Mouse (Mus musculus): ENCODE measurements around the gene Actr8. TPM values are rescaled to one million over a fixed set of nuclear protein-coding genes. Genes with fewer than 3 reads are reported as not detected.

The Actr8 gene
- polyA plus RNA-seq, 1 experiment from 2014 or later, result 82.8 TPM

GRCm38 (mm10) chr14:29950805-29951204, 27.3 kb upstream of the Actr8 start:
- Histone ChIP-seq H3K9me3 (ENCODE audit: control insufficient read depth, low read length) (no peaks in the 10 kb centered on the region), H3K27ac (ENCODE audit: low read depth, low read length) (no peak overlapping the region), H3K4me3 (ENCODE audit: low read depth, low read length) (no peak overlapping the region), H3K9ac (ENCODE audit: low read length) (no peak overlapping the region), H3K27me3 (ENCODE audit: control insufficient read depth, insufficient read depth, low read length) (no peaks in the 10 kb centered on the region), H3K4me2 (ENCODE audit: low read depth) (no peak overlapping the region), H3K4me1 (ENCODE audit: control insufficient read depth, insufficient read depth, low read length) (no peaks in the 10 kb centered on the region), H3K36me3 (ENCODE audit: control insufficient read depth, insufficient read depth, low read length) (no peaks in the 10 kb centered on the region)
- 91% methylated on average over 4 of the region's 4 CpGs for WGBS
- DNase-seq (ENCODE audit: low spot score) (no peak), ATAC-seq (ENCODE audit: insufficient read depth, low FRiP score, low TSS enrichment) (no peak)

GRCm38 (mm10) chr14:29957393-29957792, 20.7 kb upstream of the Actr8 start:
- ATAC-seq (ENCODE audit: insufficient read depth, low FRiP score, low TSS enrichment), result no peak
- no peaks in the 10 kb centered on the region for H3K36me3 ChIP-seq (ENCODE audit: control insufficient read depth, insufficient read depth, low read length)
- H3K4me2 ChIP-seq (ENCODE audit: low read depth), result no peak overlapping the region
- no peak overlapping the region for H3K27ac ChIP-seq (ENCODE audit: low read depth, low read length)
- DNase-seq (ENCODE audit: low spot score), result no peak
- no peaks in the 10 kb centered on the region for H3K27me3 ChIP-seq (ENCODE audit: control insufficient read depth, insufficient read depth, low read length)
- H3K9me3 ChIP-seq (ENCODE audit: control insufficient read depth, low read length), result no peaks in the 10 kb centered on the region
- H3K4me3 ChIP-seq (ENCODE audit: low read depth, low read length), result no peak overlapping the region
- no peaks in the 10 kb centered on the region for H3K4me1 ChIP-seq (ENCODE audit: control insufficient read depth, insufficient read depth, low read length)
- no peak overlapping the region for H3K9ac ChIP-seq (ENCODE audit: low read length)

DNA sequence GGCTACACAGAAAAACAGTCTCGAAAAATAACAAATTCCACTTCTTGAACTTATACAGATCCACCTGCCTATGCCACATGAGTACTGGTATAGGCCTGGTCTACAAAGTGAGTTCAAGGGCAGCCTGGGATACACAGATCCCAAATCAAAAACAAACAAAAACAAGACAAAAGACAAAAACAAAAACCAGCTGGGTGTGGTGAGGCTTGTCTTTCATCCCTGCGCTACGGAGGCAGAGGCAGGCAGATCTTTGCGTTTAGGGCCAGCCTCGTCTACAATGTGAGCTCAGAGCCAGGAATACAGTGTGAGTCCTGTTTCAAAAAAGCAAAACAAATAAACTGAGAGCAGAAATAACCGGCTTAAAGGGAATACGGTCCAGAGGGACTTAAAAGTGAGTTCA, 10.5 kb upstream of the Actr8 start:
- H3K4me1 ChIP-seq (ENCODE audit: control insufficient read depth, insufficient read depth, low read length), result peaks cover 11% of the 10 kb centered on the region
- peak overlapping the region; percentile 58 for H3K4me2 ChIP-seq (ENCODE audit: low read depth)
- H3K27me3 ChIP-seq (ENCODE audit: control insufficient read depth, insufficient read depth, low read length), result no peaks in the 10 kb centered on the region
- peaks cover 3% of the 10 kb centered on the region for H3K36me3 ChIP-seq (ENCODE audit: control insufficient read depth, insufficient read depth, low read length)
- WGBS, result 68% methylated on average over 7 of the region's 7 CpGs
- H3K4me3 ChIP-seq (ENCODE audit: low read depth, low read length), result peak overlapping the region; percentile 87
- no peaks in the 10 kb centered on the region for H3K9me3 ChIP-seq (ENCODE audit: control insufficient read depth, low read length)
- no peak overlapping the region for H3K27ac ChIP-seq (ENCODE audit: low read depth, low read length)
- peak overlapping the region; percentile 51 for H3K9ac ChIP-seq (ENCODE audit: low read length)
- peak; percentile 18 for ATAC-seq (ENCODE audit: insufficient read depth, low FRiP score, low TSS enrichment)
- DNase-seq (ENCODE audit: low spot score), result no peak

- Histone ChIP-seq H3K27me3 (ENCODE audit: control insufficient read depth, insufficient read depth, low read length) (no peaks in the 10 kb centered on the region), H3K4me2 (ENCODE audit: low read depth) (peak within 1 kb of the TSS; percentile 63), H3K4me1 (ENCODE audit: control insufficient read depth, insufficient read depth, low read length) (peaks cover 11% of the 10 kb centered on the region), H3K9me3 (ENCODE audit: control insufficient read depth, low read length) (no peaks in the 10 kb centered on the region), H3K9ac (ENCODE audit: low read length) (peak within 1 kb of the TSS; percentile 76), H3K36me3 (ENCODE audit: control insufficient read depth, insufficient read depth, low read length) (peaks cover 3% of the 10 kb centered on the region), H3K27ac (ENCODE audit: low read depth, low read length) (peak within 1 kb of the TSS; percentile 64), H3K4me3 (ENCODE audit: low read depth, low read length) (peak within 1 kb of the TSS; percentile 87)
- DNase-seq (ENCODE audit: low spot score), result peak; percentile 93
- peak; percentile 100 for ATAC-seq (ENCODE audit: insufficient read depth, low FRiP score, low TSS enrichment)
- WGBS, result under 1% methylated on average over 49 of the region's 49 CpGs
Observed at GRCm38 (mm10) chr14:29968075-29968821, 9.9 kb upstream of the Actr8 start, which contains the start of gene Selenok. Gene Selenok, plus strand, starts transcription at chr14:29968308.

GRCm38 (mm10) chr14:29971446-29971845, 6.7 kb upstream of the Actr8 start:
- Histone ChIP-seq H3K4me3 (ENCODE audit: low read depth, low read length) (no peak overlapping the region), H3K36me3 (ENCODE audit: control insufficient read depth, insufficient read depth, low read length) (peaks cover 3% of the 10 kb centered on the region), H3K4me2 (ENCODE audit: low read depth) (no peak overlapping the region), H3K9ac (ENCODE audit: low read length) (no peak overlapping the region), H3K9me3 (ENCODE audit: control insufficient read depth, low read length) (no peaks in the 10 kb centered on the region), H3K27me3 (ENCODE audit: control insufficient read depth, insufficient read depth, low read length) (no peaks in the 10 kb centered on the region), H3K27ac (ENCODE audit: low read depth, low read length) (no peak overlapping the region), H3K4me1 (ENCODE audit: control insufficient read depth, insufficient read depth, low read length) (peaks cover 11% of the 10 kb centered on the region)
- DNase-seq (ENCODE audit: low spot score), result no peak
- no peak for ATAC-seq (ENCODE audit: insufficient read depth, low FRiP score, low TSS enrichment)
- WGBS, result 93% methylated on average over 7 of the region's 7 CpGs

DNA sequence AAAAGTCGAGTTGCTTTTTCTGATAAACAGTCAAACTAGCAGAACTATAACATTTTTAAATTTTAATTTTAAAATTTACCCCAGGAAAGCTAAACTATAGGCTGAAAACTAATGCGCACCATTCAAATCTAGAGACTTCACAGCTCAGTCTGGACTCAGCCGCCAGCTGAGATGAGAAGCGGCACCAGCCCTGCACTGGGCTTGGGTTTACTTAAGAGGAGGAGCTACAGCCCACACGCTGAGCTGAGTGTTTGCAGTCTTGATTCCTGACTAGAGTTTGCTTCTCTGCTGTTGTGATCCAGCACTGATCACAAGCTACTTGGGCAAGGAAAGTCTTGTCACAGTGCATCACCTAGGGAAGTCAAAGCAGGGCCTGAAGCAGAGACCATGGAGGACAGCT, 6.1 kb upstream of the Actr8 start:
- H3K36me3 ChIP-seq (ENCODE audit: control insufficient read depth, insufficient read depth, low read length), result peaks cover 3% of the 10 kb centered on the region

GRCm38 (mm10) chr14:29976927-29977326, 1.2 kb upstream of the Actr8 start:
- DNase-seq (ENCODE audit: low spot score) (no peak), ATAC-seq (ENCODE audit: insufficient read depth, low FRiP score, low TSS enrichment) (no peak)
- H3K9ac ChIP-seq (ENCODE audit: low read length), result no peak overlapping the region
- no peak overlapping the region for H3K27ac ChIP-seq (ENCODE audit: low read depth, low read length)
- H3K36me3 ChIP-seq (ENCODE audit: control insufficient read depth, insufficient read depth, low read length), result peaks cover 8% of the 10 kb centered on the region
- no peaks in the 10 kb centered on the region; the same call in 1 of the 2 replicates for H3K9me3 ChIP-seq (ENCODE audit: control insufficient read depth, low read length)
- no peak overlapping the region for H3K4me3 ChIP-seq (ENCODE audit: low read depth, low read length)
- 95% methylated on average over 6 of the region's 6 CpGs for whole genome bisulfite sequencing
- H3K27me3 ChIP-seq (ENCODE audit: control insufficient read depth, insufficient read depth, low read length), result no peaks in the 10 kb centered on the region
- H3K4me1 ChIP-seq (ENCODE audit: control insufficient read depth, insufficient read depth, low read length), result peaks cover 8% of the 10 kb centered on the region
- no peak overlapping the region for H3K4me2 ChIP-seq (ENCODE audit: low read depth)

More for the DNA sequence above, 6.1 kb upstream of the Actr8 start:
- H3K4me3 ChIP-seq (ENCODE audit: low read depth, low read length), result no peak overlapping the region
- H3K4me2 ChIP-seq (ENCODE audit: low read depth), result no peak overlapping the region
- WGBS, result 86% methylated on average over 5 of the region's 5 CpGs
- DNase-seq (ENCODE audit: low spot score) (no peak), ATAC-seq (ENCODE audit: insufficient read depth, low FRiP score, low TSS enrichment) (no peak)
- H3K9me3 ChIP-seq (ENCODE audit: control insufficient read depth, low read length), result no peaks in the 10 kb centered on the region
- H3K4me1 ChIP-seq (ENCODE audit: control insufficient read depth, insufficient read depth, low read length), result peaks cover 11% of the 10 kb centered on the region
- H3K27ac ChIP-seq (ENCODE audit: low read depth, low read length), result no peak overlapping the region
- H3K27me3 ChIP-seq (ENCODE audit: control insufficient read depth, insufficient read depth, low read length), result no peaks in the 10 kb centered on the region
- no peak overlapping the region for H3K9ac ChIP-seq (ENCODE audit: low read length)

GRCm38 (mm10) chr14:29980447-29981205, 2.5 kb downstream of the Actr8 start:
- Histone ChIP-seq H3K36me3 (ENCODE audit: control insufficient read depth, insufficient read depth, low read length) (peaks cover 24% of the 10 kb centered on the region), H3K4me1 (ENCODE audit: control insufficient read depth, insufficient read depth, low read length) (peaks cover 8% of the 10 kb centered on the region), H3K4me2 (ENCODE audit: low read depth) (no peak overlapping the region), H3K27ac (ENCODE audit: low read depth, low read length) (no peak overlapping the region), H3K9me3 (ENCODE audit: control insufficient read depth, low read length) (no peaks in the 10 kb centered on the region; the same call in 1 of the 2 replicates), H3K4me3 (ENCODE audit: low read depth, low read length) (no peak overlapping the region), H3K9ac (ENCODE audit: low read length) (no peak overlapping the region), H3K27me3 (ENCODE audit: control insufficient read depth, insufficient read depth, low read length) (no peaks in the 10 kb centered on the region)
- DNase-seq (ENCODE audit: low spot score), result no peak
- no peak for ATAC-seq (ENCODE audit: insufficient read depth, low FRiP score, low TSS enrichment)
- 98% methylated on average over 10 of the region's 10 CpGs for WGBS

All from neural tube, embryonic 11.5 days (tissue).